ENCODE assay signal across 8 mouse cellular contexts in genomic region chr15:89181561-89182270, GRCm38 (mm10). TPM values are rescaled to one million over a fixed set of nuclear protein-coding genes. Genes with fewer than 3 reads are reported as not detected.
DNase-seq lines count a peak whose midpoint lies in the region; ATAC-seq and TF ChIP-seq lines count a peak whose summit lies in the region.

No protein-coding gene starts in this region.

- H3K9me3 ChIP-seq in heart, embryonic 10.5 days, result no peaks in the 10 kb centered on the region
- H3K9me3 ChIP-seq in ES-Bruce4 (replicated peaks; ENCODE audit: control insufficient read depth, insufficient read depth, low read length, poor library complexity, severe bottlenecking), result no peaks in the 10 kb centered on the region
- H3K9me3 ChIP-seq in heart, embryonic 15.5 days (replicated peaks), result no peaks in the 10 kb centered on the region
- no peaks in the 10 kb centered on the region for H3K9me3 ChIP-seq in liver, embryonic 15.5 days (replicated peaks)

- peak overlapping the region; percentile 93 for H3K27ac ChIP-seq in heart, embryonic 10.5 days
- no peak overlapping the region; the same call in 1 of the 2 replicates for H3K27ac ChIP-seq in ES-Bruce4 (ENCODE audit: insufficient read depth, low read length)
- H3K27ac ChIP-seq in heart, embryonic 15.5 days, result peak overlapping the region; percentile 92
- peak overlapping the region; percentile 29; the same call in 1 of the 2 replicates for H3K27ac ChIP-seq in liver, embryonic 15.5 days (replicated peaks)

- 63% methylated on average over 10 of the region's 10 CpGs for WGBS in heart, embryonic 10.5 days
- 62% methylated on average over 10 of the region's 10 CpGs for WGBS in heart, embryonic 15.5 days
- 32% methylated on average over 10 of the region's 10 CpGs for WGBS in liver, embryonic 15.5 days (ENCODE audit: insufficient replicate concordance)

- peak overlapping the region; percentile 87; the same call in 1 of the 2 replicates for H3K4me3 ChIP-seq in heart, embryonic 10.5 days
- H3K4me3 ChIP-seq in ES-Bruce4 (ENCODE audit: low read depth, low read length), result peak overlapping the region; percentile 7; the same call in 1 of the 2 replicates
- H3K4me3 ChIP-seq in heart, embryonic 15.5 days, result peak overlapping the region; percentile 79; the same call in 1 of the 2 replicates
- H3K4me3 ChIP-seq in liver, embryonic 15.5 days (replicated peaks), result no peak overlapping the region

- H3K9ac ChIP-seq in ES-Bruce4 (ENCODE audit: low read depth, poor library complexity, severe bottlenecking), result peak overlapping the region; percentile 81; the same call in 1 of the 2 replicates
- 0 out of 2 replicates have a peak overlapping the region, but pooled peaks have one; percentile 80 for H3K9ac ChIP-seq in heart, embryonic 15.5 days
- H3K9ac ChIP-seq in liver, embryonic 15.5 days, result no peak overlapping the region

- peak; percentile 33 for TF ChIP-seq CTCF in ES-Bruce4 (IDR thresholded peaks at IDR 0.05; ENCODE audit: low read depth, low read length)

- H3K4me2 ChIP-seq in heart, embryonic 15.5 days, result peak overlapping the region; percentile 94
- H3K4me2 ChIP-seq in liver, embryonic 15.5 days, result peak overlapping the region; percentile 64; the same call in 1 of the 2 replicates

- H3K27me3 ChIP-seq in heart, embryonic 10.5 days (ENCODE audit: insufficient read depth, poor library complexity, severe bottlenecking), result no peaks in the 10 kb centered on the region
- H3K27me3 ChIP-seq in ES-Bruce4 (ENCODE audit: control insufficient read depth, insufficient read depth, low read length, poor library complexity, severe bottlenecking), result no peaks in the 10 kb centered on the region
- H3K27me3 ChIP-seq in heart, embryonic 15.5 days, result no peaks in the 10 kb centered on the region
- peaks cover 67% of the 10 kb centered on the region for H3K27me3 ChIP-seq in liver, embryonic 15.5 days

- no peak for DNase-seq in heart, embryonic 10.5 days (ENCODE audit: low spot score)
- no peak for DNase-seq in heart, postnatal 36 days
- DNase-seq in urinary bladder, adult 18-20 months (ENCODE audit: low spot score in 2 of 2), result no peak
- no peak for DNase-seq in layer of hippocampus, postnatal 10 days (ENCODE audit: low spot score in 2 of 2)
- DNase-seq in lung, postnatal 4 days, result no peak

- H3K36me3 ChIP-seq in heart, embryonic 10.5 days, result peaks cover 22% of the 10 kb centered on the region
- no peaks in the 10 kb centered on the region for H3K36me3 ChIP-seq in ES-Bruce4 (ENCODE audit: control insufficient read depth, insufficient read depth, low read length, poor library complexity, severe bottlenecking)
- H3K36me3 ChIP-seq in heart, embryonic 15.5 days, result peaks cover 5% of the 10 kb centered on the region; the same call in 1 of the 2 replicates
- H3K36me3 ChIP-seq in liver, embryonic 15.5 days (replicated peaks), result no peaks in the 10 kb centered on the region

- ATAC-seq in heart, embryonic 15.5 days (replicated peaks; ENCODE audit: insufficient number of reproducible peaks, insufficient read depth, low FRiP score, low read depth), result no peak
- ATAC-seq in liver, embryonic 15.5 days (ENCODE audit: insufficient read depth), result no peak

- H3K4me1 ChIP-seq in heart, embryonic 10.5 days, result peaks cover 57% of the 10 kb centered on the region
- peaks cover 5% of the 10 kb centered on the region for H3K4me1 ChIP-seq in ES-Bruce4 (ENCODE audit: control insufficient read depth, insufficient read depth, low read length)
- peaks cover 50% of the 10 kb centered on the region for H3K4me1 ChIP-seq in heart, embryonic 15.5 days (replicated peaks)
- peaks cover 39% of the 10 kb centered on the region for H3K4me1 ChIP-seq in liver, embryonic 15.5 days (replicated peaks)

- intact Hi-C loops in heart, postnatal 36 days (cut with DNase I), result loop anchor here (1.0 kb wide), 2 partner anchors 15 to 29 kb away; partner anchors contain the start of gene Dennd6b

- no peak for TF ChIP-seq EP300 in ES-Bruce4 (IDR thresholded peaks at IDR 0.05; ENCODE audit: insufficient read depth, low read depth, low read length)

- TF ChIP-seq POLR2A in ES-Bruce4 (IDR thresholded peaks at IDR 0.05; ENCODE audit: insufficient read depth, low read length), result no peak

RNA-seq across cellular contexts. Expression of gene Plxnb2, which starts 1.1 kb away (rescaled TPM):
- 106 and 117 TPM in 2 replicates for polyA plus RNA-seq in heart, embryonic 10.5 days (2016; fragmentation: Nextera tagmentation; extraction: Ambion mirVana)
- 100 to 1,000 TPM in 1 of 2 experiments, 10 to 100 TPM in 1; 92.4 to 100 TPM for total RNA-seq in heart, postnatal 36 days (2021)
- 86.1 and 96.7 TPM in 2 replicates for polyA plus RNA-seq in ES-Bruce4 (2011; ENCODE audit: insufficient read depth, insufficient read length, low read depth, missing spikeins)
- polyA plus RNA-seq in heart, embryonic 15.5 days (2015; fragmentation: Nextera tagmentation; extraction: Ambion mirVana), result 76.5 and 109 TPM in 2 replicates
- polyA plus RNA-seq in liver, embryonic 15.5 days (2015; fragmentation: Nextera tagmentation; extraction: Ambion mirVana), result 22.3 and 30.1 TPM in 2 replicates
- 10 to 100 TPM; 65.4 to 78.2 TPM for total RNA-seq in layer of hippocampus, postnatal 10 days (2021)

RNA-seq across cellular contexts. Expression of gene Dennd6b, which starts 14.6 kb away (rescaled TPM):
- 23.1 and 23.5 TPM in 2 replicates for polyA plus RNA-seq in heart, embryonic 10.5 days (2016; fragmentation: Nextera tagmentation; extraction: Ambion mirVana)
- 10 to 100 TPM in 1 of 2 experiments, 1 to 10 TPM in 1; 8.9 to 10.5 TPM for total RNA-seq in heart, postnatal 36 days (2021)
- polyA plus RNA-seq in ES-Bruce4 (2011; ENCODE audit: insufficient read depth, insufficient read length, low read depth, missing spikeins), result 9.1 and 10.0 TPM in 2 replicates
- 15.3 and 18.2 TPM in 2 replicates for polyA plus RNA-seq in heart, embryonic 15.5 days (2015; fragmentation: Nextera tagmentation; extraction: Ambion mirVana)
- polyA plus RNA-seq in liver, embryonic 15.5 days (2015; fragmentation: Nextera tagmentation; extraction: Ambion mirVana), result 3.3 and 3.5 TPM in 2 replicates
- total RNA-seq in layer of hippocampus, postnatal 10 days (2021), result 10 to 100 TPM; 33.1 to 37.5 TPM

RNA-seq across cellular contexts. Expression of gene Ppp6r2, which starts 29.6 kb away (rescaled TPM):
- polyA plus RNA-seq in heart, embryonic 10.5 days (2016; fragmentation: Nextera tagmentation; extraction: Ambion mirVana), result 12.4 and 23.5 TPM in 2 replicates
- 10 to 100 TPM; 70.5 to 72.5 TPM for total RNA-seq in heart, postnatal 36 days (2021)
- 13.3 and 14.3 TPM in 2 replicates for polyA plus RNA-seq in ES-Bruce4 (2011; ENCODE audit: insufficient read depth, insufficient read length, low read depth, missing spikeins)
- polyA plus RNA-seq in heart, embryonic 15.5 days (2015; fragmentation: Nextera tagmentation; extraction: Ambion mirVana), result 18.6 and 22.7 TPM in 2 replicates
- polyA plus RNA-seq in liver, embryonic 15.5 days (2015; fragmentation: Nextera tagmentation; extraction: Ambion mirVana), result 14.9 and 16.3 TPM in 2 replicates
- total RNA-seq in layer of hippocampus, postnatal 10 days (2021), result 100 to 1,000 TPM; 159 to 174 TPM

RNA-seq across cellular contexts. Expression of gene Mapk11, which starts 32.3 kb away (rescaled TPM):
- polyA plus RNA-seq in heart, embryonic 10.5 days (2016; fragmentation: Nextera tagmentation; extraction: Ambion mirVana), result 4.2 and 4.8 TPM in 2 replicates
- total RNA-seq in heart, postnatal 36 days (2021), result 1 to 10 TPM; 1.7 to 2.0 TPM
- polyA plus RNA-seq in ES-Bruce4 (2011; ENCODE audit: insufficient read depth, insufficient read length, low read depth, missing spikeins), result 9.1 and 9.3 TPM in 2 replicates
- polyA plus RNA-seq in heart, embryonic 15.5 days (2015; fragmentation: Nextera tagmentation; extraction: Ambion mirVana), result 3.1 and 4.1 TPM in 2 replicates
- polyA plus RNA-seq in liver, embryonic 15.5 days (2015; fragmentation: Nextera tagmentation; extraction: Ambion mirVana), result 0.44 and 0.68 TPM in 2 replicates
- total RNA-seq in layer of hippocampus, postnatal 10 days (2021), result 10 to 100 TPM; 18.4 to 25.3 TPM

RNA-seq across cellular contexts. Expression of gene Mapk12, which starts 41.2 kb away (rescaled TPM):
- 25.4 and 26.4 TPM in 2 replicates for polyA plus RNA-seq in heart, embryonic 10.5 days (2016; fragmentation: Nextera tagmentation; extraction: Ambion mirVana)
- 10 to 100 TPM; 21.5 to 23.7 TPM for total RNA-seq in heart, postnatal 36 days (2021)
- 33.2 and 38.2 TPM in 2 replicates for polyA plus RNA-seq in ES-Bruce4 (2011; ENCODE audit: insufficient read depth, insufficient read length, low read depth, missing spikeins)
- 16.0 and 19.1 TPM in 2 replicates for polyA plus RNA-seq in heart, embryonic 15.5 days (2015; fragmentation: Nextera tagmentation; extraction: Ambion mirVana)
- 1.4 and 1.5 TPM in 2 replicates for polyA plus RNA-seq in liver, embryonic 15.5 days (2015; fragmentation: Nextera tagmentation; extraction: Ambion mirVana)
- 1 to 10 TPM; 4.0 to 5.5 TPM for total RNA-seq in layer of hippocampus, postnatal 10 days (2021)
